Mouse (Mus musculus) liver, adult 2 months (tissue): ENCODE measurements around the gene Epb41l4b. TPM values are rescaled to one million over a fixed set of nuclear protein-coding genes. Genes with fewer than 3 reads are reported as not detected.

Source experiments
- DNase-seq: peaks from one replicate; pipeline ENCODE4 v3.0.0-alpha.2; 2011; ENCODE audit warnings: low read depth, low spot score; ENCODE audit errors: extremely low read depth
- H3K27ac ChIP-seq: fragments of 200-500 bp; replicated peaks from 2 replicates; pipeline ENCODE4 v1.5.1; 2012; ENCODE audit warnings: low read depth, mild to moderate bottlenecking, control low read depth, inconsistent platforms, low read length; ENCODE audit not compliant: insufficient read depth
- H3K27me3 ChIP-seq: fragments of 200-500 bp; 2 replicates; pipeline ENCODE4 v1.6.1; 2012; ENCODE audit warnings: mild to moderate bottlenecking, moderate library complexity, low read length, inconsistent platforms; ENCODE audit not compliant: control insufficient read depth, insufficient read depth
- H3K36me3 ChIP-seq: fragments of 200-500 bp; 2 replicates; pipeline ENCODE4 v1.6.1; 2012; ENCODE audit warnings: low read length, inconsistent platforms; ENCODE audit not compliant: control insufficient read depth, insufficient read depth
- H3K4me1 ChIP-seq: fragments of 200-500 bp; 2 replicates; pipeline ENCODE4 v1.6.1; 2011; ENCODE audit warnings: low read length; ENCODE audit not compliant: control insufficient read depth, insufficient read depth
- H3K4me3 ChIP-seq: fragments of 200-500 bp; 2 replicates; pipeline ENCODE4 v1.5.1; 2011; ENCODE audit warnings: low read depth, mild to moderate bottlenecking, control low read depth, low read length, moderate library complexity; ENCODE audit not compliant: insufficient read depth
- H3K79me2 ChIP-seq: fragments of 200-500 bp; 2 replicates; pipeline ENCODE4 v1.6.1; 2012; ENCODE audit warnings: inconsistent platforms, mild to moderate bottlenecking, low read length, moderate library complexity; ENCODE audit not compliant: control insufficient read depth, insufficient read depth
- H3K9ac ChIP-seq: fragments of 200-500 bp; 2 replicates; pipeline ENCODE4 v1.6.1; 2012; ENCODE audit warnings: low read depth, mild to moderate bottlenecking, control low read depth, inconsistent platforms, low read length
- CTCF ChIP-seq: fragments of 200-500 bp; IDR thresholded peaks from 2 replicates; pipeline ENCODE4 v1.5.1; 2011; ENCODE audit warnings: low read depth, low read length, control low read depth
- POLR2A ChIP-seq: fragments of 200-500 bp; IDR thresholded peaks from 2 replicates; pipeline ENCODE4 v1.6.1; 2011; ENCODE audit warnings: low read length, control low read depth; ENCODE audit not compliant: insufficient read depth; ENCODE audit errors: extremely low read depth
- WGBS: fragments of 180-500 bp; shearing (Covaris S2); methylation state at CpG from one replicate; pipeline ENCODE4 v1.1.7; 2018; 5-methylcytosine and 5-hydroxymethylcytosine counted together
- polyA plus RNA-seq: library from polyadenylated mRNA; depleted of rRNA; stranded (reverse); fragments of >200 nt; gene quantifications from 2 replicates; pipeline ENCODE4 v1.2.3, GENCODE M21; 2012
- total RNA-seq: library from RNA; depleted of rRNA; stranded (reverse); fragments of >200 nt; gene quantifications from 2 replicates; pipeline ENCODE4 v1.2.3, GENCODE M21; 2014

Epb41l4b gene
- total and polyA plus RNA-seq, 2 experiments: 33.9 to 44.7 TPM

DNA sequence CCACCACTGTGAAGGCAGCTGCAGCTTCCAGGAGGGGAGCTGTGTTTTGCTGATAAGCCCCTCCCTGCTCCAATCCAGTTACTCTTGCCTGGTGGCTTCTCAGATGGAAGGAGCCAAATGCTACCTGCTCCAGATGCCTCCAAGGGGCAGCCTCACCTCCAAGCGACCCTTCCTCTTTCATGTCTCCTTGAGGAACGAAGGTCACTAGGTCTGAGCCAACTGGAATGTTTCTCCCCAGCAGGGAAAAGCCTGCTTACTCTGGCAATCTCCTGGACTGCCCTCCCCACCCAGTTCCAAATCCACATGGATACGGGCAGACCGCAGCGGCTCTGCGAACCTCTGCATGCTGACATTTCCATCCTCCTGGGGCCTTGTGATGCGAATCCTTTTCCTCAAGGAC, 69.4 kb downstream of the Epb41l4b start:
- H3K9ac ChIP-seq: peak overlapping the region; percentile 6
- WGBS: 29% methylated on average over 7 of the region's 7 CpGs
- no peaks in the 10 kb centered on the region for H3K27me3 ChIP-seq
- H3K79me2 ChIP-seq: peaks cover 3% of the 10 kb centered on the region; the same call in 1 of the 2 replicates
- H3K4me3 ChIP-seq: no peak overlapping the region
- peak overlapping the region; percentile 64 for H3K27ac ChIP-seq
- peaks cover 5% of the 10 kb centered on the region; the same call in 1 of the 2 replicates for H3K36me3 ChIP-seq
- TF ChIP-seq CTCF: no peak
- TF ChIP-seq POLR2A: no peak
- DNase-seq: no peak
- H3K4me1 ChIP-seq: peaks cover 43% of the 10 kb centered on the region

DNA sequence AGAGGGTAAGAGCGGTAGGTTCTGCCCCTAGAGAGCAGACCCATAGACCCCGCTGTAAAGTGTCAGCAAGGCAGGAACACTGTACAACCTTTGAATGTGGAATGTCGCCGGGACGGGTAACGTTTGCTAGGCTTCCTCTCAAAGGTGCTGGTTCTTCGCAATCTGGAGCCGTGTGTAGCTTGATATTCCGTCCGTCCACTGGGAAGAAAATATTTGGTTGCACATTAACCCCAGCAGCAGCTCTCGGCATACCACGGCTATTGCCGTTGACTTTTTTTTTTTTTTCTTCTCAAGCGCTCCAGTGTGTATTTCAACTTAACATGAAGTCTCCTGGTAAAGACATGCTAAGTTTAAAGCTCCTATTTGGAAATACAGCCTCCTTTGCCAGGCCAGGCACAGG, 70.1 kb downstream of the Epb41l4b start:
- Histone ChIP-seq H3K27ac (peak overlapping the region; percentile 64), H3K4me1 (peaks cover 43% of the 10 kb centered on the region), H3K36me3 (peaks cover 5% of the 10 kb centered on the region; the same call in 1 of the 2 replicates), H3K4me3 (no peak overlapping the region), H3K79me2 (peaks cover 3% of the 10 kb centered on the region; the same call in 1 of the 2 replicates), H3K27me3 (no peaks in the 10 kb centered on the region), H3K9ac (peak overlapping the region; percentile 20; the same call in 1 of the 2 replicates)
- 41% methylated on average over 14 of the region's 14 CpGs for WGBS
- no peak for TF ChIP-seq POLR2A
- no peak for TF ChIP-seq CTCF
- peak; percentile 74 for DNase-seq

- H3K4me3 ChIP-seq: no peak overlapping the region
- H3K9ac ChIP-seq: no peak overlapping the region
- WGBS: 32% methylated on average over 6 of the region's 6 CpGs
- TF ChIP-seq POLR2A: no peak
- no peak for TF ChIP-seq CTCF
- peaks cover 46% of the 10 kb centered on the region for H3K4me1 ChIP-seq
- H3K27me3 ChIP-seq: no peaks in the 10 kb centered on the region
- peak overlapping the region; percentile 87 for H3K27ac ChIP-seq
- peak; percentile 96 for DNase-seq
- H3K79me2 ChIP-seq: peaks cover 3% of the 10 kb centered on the region; the same call in 1 of the 2 replicates
- H3K36me3 ChIP-seq: no peaks in the 10 kb centered on the region
Observed at GRCm38 (mm10) chr4:57070640-57071039, 72.6 kb downstream of the Epb41l4b start.

- WGBS: 86% methylated on average over 7 of the region's 7 CpGs
- Histone ChIP-seq H3K4me1 (peaks cover 34% of the 10 kb centered on the region), H3K27me3 (no peaks in the 10 kb centered on the region), H3K36me3 (peaks cover 1% of the 10 kb centered on the region; the same call in 1 of the 2 replicates), H3K79me2 (peaks cover 3% of the 10 kb centered on the region; the same call in 1 of the 2 replicates), H3K9ac (no peak overlapping the region), H3K27ac (no peak overlapping the region), H3K4me3 (no peak overlapping the region)
- no peak for DNase-seq
- TF ChIP-seq POLR2A (no peak), CTCF (no peak)
Observed at GRCm38 (mm10) chr4:57068397-57068796, 74.8 kb downstream of the Epb41l4b start.

DNA sequence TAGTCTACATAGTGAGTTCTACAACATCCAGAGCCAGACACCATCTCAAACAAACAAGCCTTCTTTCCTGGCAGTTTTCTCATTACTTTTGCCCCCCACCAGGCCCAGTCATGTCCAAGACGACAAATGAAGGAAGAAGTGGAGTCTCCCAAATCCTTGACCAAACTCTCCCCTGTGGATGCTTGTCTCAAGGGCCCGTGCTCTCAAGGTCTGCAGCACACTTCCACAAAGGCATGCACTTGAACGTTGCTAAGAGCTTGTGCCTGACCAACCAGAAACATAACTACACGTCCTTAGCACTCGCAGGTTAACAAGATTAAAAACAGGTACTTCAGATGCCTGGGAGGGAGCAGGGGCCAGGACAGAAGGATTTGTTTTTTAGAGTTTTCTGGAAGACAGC, 75.4 kb downstream of the Epb41l4b start:
- WGBS: 89% methylated on average over 5 of the region's 5 CpGs
- Histone ChIP-seq H3K27me3 (no peaks in the 10 kb centered on the region), H3K4me1 (peaks cover 31% of the 10 kb centered on the region), H3K4me3 (no peak overlapping the region), H3K27ac (no peak overlapping the region), H3K36me3 (peaks cover 3% of the 10 kb centered on the region; the same call in 1 of the 2 replicates), H3K9ac (no peak overlapping the region), H3K79me2 (peaks cover 3% of the 10 kb centered on the region; the same call in 1 of the 2 replicates)
- TF ChIP-seq POLR2A (no peak), CTCF (no peak)
- no peak for DNase-seq

- WGBS: 87% methylated on average over 2 of the region's 2 CpGs
- TF ChIP-seq POLR2A: no peak
- TF ChIP-seq CTCF: no peak
- Histone ChIP-seq H3K27me3 (no peaks in the 10 kb centered on the region), H3K27ac (no peak overlapping the region), H3K4me1 (peaks cover 23% of the 10 kb centered on the region), H3K9ac (no peak overlapping the region), H3K79me2 (peaks cover 3% of the 10 kb centered on the region; the same call in 1 of the 2 replicates), H3K36me3 (peaks cover 6% of the 10 kb centered on the region; the same call in 1 of the 2 replicates), H3K4me3 (no peak overlapping the region)
- DNase-seq: no peak
Observed at GRCm38 (mm10) chr4:57066936-57067335, 76.3 kb downstream of the Epb41l4b start.
